Mouse (Mus musculus) lung, postnatal 25 days (tissue): ENCODE data around the gene Gm44790.
"Not testable (repeated sequence)": the region's sequence is repeated elsewhere in the genome, so short reads cannot be mapped to it uniquely, and the experiment has no call there.

Experiments
- DNase-seq: peaks from one replicate; pipeline ENCODE4 v3.0.0; 2022; ENCODE audit warnings: low spot score

Gene Gm44790

GRCm38 (mm10) chr6:86474646-86475181 is 48.3 kb downstream of the Gm44790 start:
- DNase-seq, result peak; percentile 56

DNA sequence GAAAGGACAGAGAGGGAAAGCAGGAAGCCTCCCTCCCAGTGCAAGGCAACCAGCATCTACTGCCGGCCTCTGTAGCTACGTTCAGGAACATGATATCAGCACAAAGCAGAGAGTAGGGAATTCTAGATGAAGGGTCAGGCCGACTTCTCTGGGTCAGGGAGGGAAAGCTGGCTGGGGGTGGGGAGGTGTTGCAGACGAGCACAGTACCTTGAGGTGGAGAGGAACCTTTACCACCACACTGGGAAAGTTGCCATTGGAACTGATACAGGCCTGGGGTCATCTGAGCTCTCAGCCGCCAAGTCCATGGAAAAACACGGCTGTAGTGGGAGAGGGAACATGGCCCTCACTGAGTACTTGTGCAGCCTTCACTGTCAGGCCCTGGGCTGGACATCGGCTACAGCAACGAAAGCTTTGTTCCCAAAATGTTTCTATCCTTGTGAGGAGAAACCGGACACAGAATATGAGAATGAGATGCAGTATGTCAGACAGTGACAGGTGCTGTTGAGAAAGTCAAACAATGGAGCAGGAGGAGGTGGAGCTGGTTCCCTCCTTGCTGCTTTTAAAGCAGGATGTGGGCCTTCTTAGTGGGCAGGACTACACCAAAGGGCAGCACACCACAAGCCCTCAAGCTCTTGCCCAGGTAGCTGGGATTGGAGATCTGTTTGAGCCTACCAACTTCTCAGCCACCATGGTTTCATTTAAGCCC is 49.2 kb downstream of the Gm44790 start:
- no peak for DNase-seq

- no peak for DNase-seq
Measured at GRCm38 (mm10) chr6:86476931-86477330, 50.5 kb downstream of the Gm44790 start.

- no peak for DNase-seq
Measured at GRCm38 (mm10) chr6:86479311-86479710, 52.9 kb downstream of the Gm44790 start.

GRCm38 (mm10) chr6:86479816-86480188 is 53.3 kb downstream of the Gm44790 start:
- no peak for DNase-seq

GRCm38 (mm10) chr6:86480189-86480831 is 53.9 kb downstream of the Gm44790 start:
- DNase-seq, result peak; percentile 57

DNA sequence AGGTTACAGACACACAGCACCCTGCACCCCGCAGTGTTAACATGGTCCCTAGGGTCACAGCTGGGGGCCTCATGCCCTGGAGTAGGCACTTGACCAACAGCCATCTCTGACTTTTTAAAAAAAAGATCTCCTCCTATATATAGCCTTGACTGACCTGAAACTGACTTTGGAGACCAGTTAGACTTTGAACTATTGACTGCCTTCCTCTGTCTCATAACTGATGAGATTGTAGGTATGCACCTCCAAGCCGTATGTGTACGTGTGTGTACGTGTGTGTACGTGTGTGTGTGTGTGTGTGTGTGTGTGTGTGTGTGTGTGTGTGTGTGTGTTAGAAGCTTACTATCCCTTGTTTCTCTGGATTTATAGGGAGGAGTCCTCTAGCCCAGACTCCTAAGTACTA is 55.4 kb downstream of the Gm44790 start:
- no peak for DNase-seq

GRCm38 (mm10) chr6:86485943-86486640 is 59.6 kb downstream of the Gm44790 start:
- no peak for DNase-seq

GRCm38 (mm10) chr6:86487358-86488148 is 61.1 kb downstream of the Gm44790 start:
- peak; percentile 91 for DNase-seq

- no peak for DNase-seq
Measured at GRCm38 (mm10) chr6:86488149-86488485, 61.7 kb downstream of the Gm44790 start.

- no peak for DNase-seq
Measured at GRCm38 (mm10) chr6:86489945-86490344, 63.5 kb downstream of the Gm44790 start.

DNA sequence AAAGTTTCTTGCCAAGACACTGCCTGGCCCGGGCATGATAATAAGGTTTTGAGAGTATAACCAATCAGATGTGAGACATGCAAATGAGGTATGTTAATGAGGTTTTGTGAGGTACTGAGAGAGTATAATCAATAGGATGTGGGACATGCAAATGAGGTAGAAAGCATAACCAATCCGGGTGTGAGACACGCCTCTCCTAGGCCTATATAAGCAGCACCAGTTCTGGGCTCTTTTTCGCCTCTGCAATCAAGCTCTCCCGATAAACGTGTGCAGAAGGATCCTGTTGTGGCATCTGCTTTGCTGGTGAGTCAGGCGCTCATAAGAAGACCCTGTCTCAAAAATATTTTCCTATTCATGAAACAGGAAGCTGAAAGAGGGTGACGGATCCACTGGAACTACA is 64.0 kb downstream of the Gm44790 start:
- DNase-seq, result not testable (repeated sequence)

- no peak for DNase-seq
Measured at GRCm38 (mm10) chr6:86493469-86494263, 67.2 kb downstream of the Gm44790 start.

DNA sequence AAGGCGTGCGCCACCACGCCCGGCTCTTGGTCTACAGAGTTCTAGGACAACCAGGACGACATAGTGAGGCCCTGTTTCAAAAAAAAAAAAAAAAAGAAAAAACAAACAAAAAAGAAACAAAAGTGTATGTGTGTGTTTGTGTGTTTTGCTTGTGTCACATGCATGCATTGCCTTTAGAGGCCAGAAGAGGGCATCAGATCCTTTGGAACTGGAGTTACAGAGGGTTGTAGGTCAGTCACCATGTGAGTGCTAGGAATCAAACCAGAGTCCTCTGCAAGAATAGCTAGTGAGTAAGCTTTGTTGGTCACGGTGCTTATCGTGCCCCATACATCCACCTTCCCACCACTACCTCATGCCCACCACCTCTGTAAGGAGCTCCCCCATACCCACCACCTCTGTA is 68.3 kb downstream of the Gm44790 start:
- DNase-seq, result no peak
